Mouse (Mus musculus): ENCODE measurements around the gene Sympk. TPM values are rescaled to one million over a fixed set of nuclear protein-coding genes. Genes with fewer than 3 reads are reported as not detected.

The Sympk gene
- 108 and 122 TPM in 2 replicates for total RNA-seq (2012; rRNA removed)
- polyA plus RNA-seq (2012; ENCODE audit: insufficient read depth in 1 of 2, insufficient read length in 2 of 2, low read depth in 1 of 2, low replicate concordance in 2 of 2, missing spikeins in 1 of 2) = 100 to 1,000 TPM in 1 of 2 experiments, not detected in 1; 226 TPM

- peak within 1 kb of the TSS; percentile 96 for H3K9ac ChIP-seq (ENCODE audit: control insufficient read depth, low read depth, low read length, poor library complexity, severe bottlenecking)
- peaks cover 2 to 22% of the 10 kb centered on the region in 2 experiments; a peak in 2 of 4 replicates for H3K36me3 ChIP-seq (ENCODE audit: control insufficient read depth in 1 of 2, insufficient read depth in 2 of 2, low read length in 2 of 2)
- peak; percentile 95 for DNase-seq (ENCODE audit: low read depth, low spot score)
- peaks cover 22% of the 10 kb centered on the region for H3K79me2 ChIP-seq (ENCODE audit: control insufficient read depth, insufficient read depth, low read length, poor library complexity)
- H3K27me3 ChIP-seq (ENCODE audit: control insufficient read depth in 1 of 2, insufficient read depth in 2 of 2, low read length in 2 of 2) = peaks cover 0 to 5% of the 10 kb centered on the region in 2 experiments; a peak in 2 of 4 replicates
- peak within 1 kb of the TSS; percentile 81 to 93 for H3K4me3 ChIP-seq (ENCODE audit: control insufficient read depth in 1 of 2, insufficient read depth in 1 of 2, low read depth in 2 of 2, low read length in 2 of 2)
- peaks cover 9 to 19% of the 10 kb centered on the region in 2 experiments for H3K4me1 ChIP-seq (ENCODE audit: control insufficient read depth in 1 of 2, insufficient read depth in 2 of 2, low read length in 2 of 2)
- H3K27ac ChIP-seq (ENCODE audit: control insufficient read depth, low read depth, low read length) = 0 out of 2 replicates have a peak within 1 kb of the TSS, but pooled peaks have one; percentile 27
- H3K9me3 ChIP-seq (replicated peaks; ENCODE audit: insufficient read depth, low read length) = no peaks in the 10 kb centered on the region
- TF ChIP-seq ELF1 (IDR thresholded peaks at IDR 0.05; ENCODE audit: low read depth, low read length) (peak; percentile 97), SMC3 (IDR thresholded peaks at IDR 0.05; ENCODE audit: low read depth, low read length) (no peak), RAD21 (IDR thresholded peaks at IDR 0.05; ENCODE audit: low read depth, low read length) (no peak), UBTF (IDR thresholded peaks at IDR 0.05; ENCODE audit: borderline replicate concordance, insufficient read depth, low read depth, low read length) (no peak), POLR2AphosphoS5 (IDR thresholded peaks at IDR 0.05; ENCODE audit: borderline replicate concordance, low read depth, low read length) (no peak), ZMIZ1 (IDR thresholded peaks at IDR 0.05; ENCODE audit: low read depth, low read length) (peak; percentile 60; the same call in 1 of the 2 replicates), MAX (IDR thresholded peaks at IDR 0.05; ENCODE audit: low read length) (no peak), BHLHE40 (IDR thresholded peaks at IDR 0.05; ENCODE audit: borderline replicate concordance, low read depth, low read length) (no peak), TCF12 (IDR thresholded peaks at IDR 0.05; ENCODE audit: low read depth, low read length) (0 out of 2 replicates have a peak, but pooled peaks have one; percentile 56), ZC3H11A (IDR thresholded peaks at IDR 0.05; ENCODE audit: low read depth, low read length) (no peak), POLR2AphosphoS2 (IDR thresholded peaks at IDR 0.05; ENCODE audit: low read length) (no peak), GATA1 (IDR thresholded peaks at IDR 0.05; ENCODE audit: low read depth, low read length) (no peak), TAL1 (IDR thresholded peaks at IDR 0.05; ENCODE audit: low read length) (no peak), CTCF (IDR thresholded peaks at IDR 0.05 in 2 of 3, conservative IDR thresholded peaks at IDR 0.05 in 1 of 3; ENCODE audit: control insufficient read depth in 1 of 3, insufficient read depth in 1 of 3, low read depth in 2 of 3, low read length in 3 of 3, poor library complexity in 1 of 3, severe bottlenecking in 1 of 3) (no peak), MAFK (IDR thresholded peaks at IDR 0.05; ENCODE audit: borderline replicate concordance, low read depth, low read length) (no peak), CHD1 (IDR thresholded peaks at IDR 0.05; ENCODE audit: low read depth, low read length) (no peak), USF1 (IDR thresholded peaks at IDR 0.05; ENCODE audit: low read depth, low read length) (peak; percentile 5; the same call in 1 of the 2 replicates), KAT2A (conservative IDR thresholded peaks at IDR 0.05; ENCODE audit: low read depth, low read length) (peak; percentile 99), MAZ (IDR thresholded peaks at IDR 0.05; ENCODE audit: low read depth, low read length) (peak; percentile 67; the same call in 1 of the 2 replicates), ZKSCAN1 (IDR thresholded peaks at IDR 0.05; ENCODE audit: low read depth, low read length) (no peak), POLR2A (IDR thresholded peaks at IDR 0.05; ENCODE audit: control insufficient read depth in 1 of 2, insufficient read depth in 1 of 2, low read depth in 1 of 2, low read length in 2 of 2, poor library complexity in 1 of 2) (peak; percentile 24 to 63; a peak in 1 of 4 replicates), HCFC1 (IDR thresholded peaks at IDR 0.05; ENCODE audit: low read depth, low read length) (peak; percentile 98), NRF1 (IDR thresholded peaks at IDR 0.05; ENCODE audit: insufficient read depth, low read depth, low read length, poor library complexity, severe bottlenecking) (peak; percentile 87; the same call in 1 of the 2 replicates), MXI1 (IDR thresholded peaks at IDR 0.05; ENCODE audit: low read depth, low read length) (0 out of 2 replicates have a peak, but pooled peaks have one; percentile 39), TBP (IDR thresholded peaks at IDR 0.05; ENCODE audit: low read depth, low read length) (no peak), EP300 (IDR thresholded peaks at IDR 0.05; ENCODE audit: low read depth in 1 of 2, low read length in 2 of 2) (0 out of 4 replicates have a peak, but pooled peaks of 1 of the 2 experiments have one; percentile 12), ETS1 (IDR thresholded peaks at IDR 0.05; ENCODE audit: low read depth, low read length) (no peak), MYC (IDR thresholded peaks at IDR 0.05; ENCODE audit: low read depth, low read length) (no peak), MEF2A (IDR thresholded peaks at IDR 0.05; ENCODE audit: extremely low read depth, insufficient replicate concordance, low read depth, low read length, poor library complexity, severe bottlenecking) (no peak), ZNF384 (IDR thresholded peaks at IDR 0.05; ENCODE audit: low read depth, low read length) (no peak), JUND (IDR thresholded peaks at IDR 0.05; ENCODE audit: low read depth, low read length) (no peak), USF2 (IDR thresholded peaks at IDR 0.05; ENCODE audit: borderline replicate concordance in 1 of 2, insufficient read depth in 1 of 2, low read depth in 1 of 2, low read length in 2 of 2) (no peak), SIN3A (IDR thresholded peaks at IDR 0.05; ENCODE audit: low read length) (peak; percentile 71), RCOR1 (IDR thresholded peaks at IDR 0.05; ENCODE audit: low read depth, low read length) (no peak), NELFE (IDR thresholded peaks at IDR 0.05; ENCODE audit: low read depth, low read length) (peak; percentile 66), CHD2 (IDR thresholded peaks at IDR 0.05; ENCODE audit: low read length) (no peak)
Measured at GRCm38 (mm10) chr7:19024096-19024506, at the start of gene Sympk. Gene Sympk, plus strand, starts transcription at chr7:19024377.

All from MEL (cell line).